Mouse (Mus musculus): ENCODE results near the gene Gm20547. TPM values are rescaled to one million over a fixed set of nuclear protein-coding genes. Genes with fewer than 3 reads are reported as not detected.
"Not testable (repeated sequence)": the region's sequence is repeated elsewhere in the genome, so short reads cannot be mapped to it uniquely, and the experiment has no call there.

Gm20547 gene
- polyA plus RNA-seq, 1 experiment from 2014 or later: not detected

- H3K4me1 ChIP-seq (replicated peaks): peaks cover 31% of the 10 kb centered on the region
- no peaks in the 10 kb centered on the region for H3K27me3 ChIP-seq
- no peak overlapping the region for H3K4me2 ChIP-seq
- no peaks in the 10 kb centered on the region for H3K9me3 ChIP-seq (replicated peaks)
- ATAC-seq (ENCODE audit: insufficient read depth): peak; percentile 38; the same call in 1 of the 2 replicates
- H3K36me3 ChIP-seq (replicated peaks): peaks cover 67% of the 10 kb centered on the region
- no peak overlapping the region for H3K27ac ChIP-seq (replicated peaks)
- H3K9ac ChIP-seq: no peak overlapping the region
- H3K4me3 ChIP-seq (replicated peaks): no peak overlapping the region
- 34% methylated on average over 5 of the region's 5 CpGs for WGBS (ENCODE audit: insufficient replicate concordance)
Measured at GRCm38 (mm10) chr17:34911945-34912351, 30.1 kb upstream of the Gm20547 start.

- Histone ChIP-seq H3K9me3 (replicated peaks) (no peaks in the 10 kb centered on the region), H3K27ac (replicated peaks) (no peak overlapping the region), H3K27me3 (no peaks in the 10 kb centered on the region), H3K9ac (no peak overlapping the region), H3K36me3 (replicated peaks) (peaks cover 77% of the 10 kb centered on the region), H3K4me3 (replicated peaks) (no peak overlapping the region), H3K4me1 (replicated peaks) (peaks cover 31% of the 10 kb centered on the region), H3K4me2 (no peak overlapping the region)
- no peak for ATAC-seq (ENCODE audit: insufficient read depth)
- WGBS (ENCODE audit: insufficient replicate concordance): 79% methylated on average over 10 of the region's 10 CpGs
Measured at GRCm38 (mm10) chr17:34910982-34911381, 29.1 kb upstream of the Gm20547 start.

DNA sequence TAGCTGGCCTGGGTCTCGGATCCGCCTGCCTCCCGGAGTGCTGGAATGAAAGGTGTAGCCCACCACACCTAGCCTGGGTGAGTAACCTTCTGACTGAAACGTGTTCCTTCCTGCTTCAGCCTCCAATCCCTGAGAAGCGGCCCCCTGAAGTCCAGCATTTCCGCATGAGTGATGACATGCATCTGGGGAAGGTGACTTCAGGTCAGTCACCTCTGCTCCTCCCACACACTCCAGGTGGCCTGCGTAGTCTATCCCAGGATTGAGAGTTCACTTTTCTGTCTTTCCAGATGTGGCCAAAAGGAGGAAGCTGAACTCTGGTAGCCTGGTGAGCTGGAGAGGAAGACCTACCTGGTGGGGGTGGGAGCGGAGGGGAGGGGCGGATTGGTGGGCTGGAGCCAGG is 21.1 kb upstream of the Gm20547 start:
- Histone ChIP-seq H3K27me3 (no peaks in the 10 kb centered on the region), H3K9me3 (replicated peaks) (no peaks in the 10 kb centered on the region), H3K4me3 (replicated peaks) (no peak overlapping the region), H3K4me2 (no peak overlapping the region), H3K9ac (no peak overlapping the region), H3K4me1 (replicated peaks) (peaks cover 36% of the 10 kb centered on the region), H3K27ac (replicated peaks) (no peak overlapping the region), H3K36me3 (replicated peaks) (peaks cover 54% of the 10 kb centered on the region)
- WGBS (ENCODE audit: insufficient replicate concordance): 82% methylated on average over 9 of the region's 9 CpGs
- ATAC-seq (ENCODE audit: insufficient read depth): no peak

GRCm38 (mm10) chr17:34901948-34902347 is 20.1 kb upstream of the Gm20547 start:
- ATAC-seq (ENCODE audit: insufficient read depth); H3K9ac ChIP-seq; H3K27ac ChIP-seq (replicated peaks); H3K4me3 ChIP-seq (replicated peaks); H3K27me3 ChIP-seq; H3K9me3 ChIP-seq (replicated peaks); H3K4me2 ChIP-seq: not testable (repeated sequence)
- Histone ChIP-seq H3K4me1 (replicated peaks) (peaks cover 46% of the 10 kb centered on the region), H3K36me3 (replicated peaks) (peaks cover 45% of the 10 kb centered on the region)
- 70% methylated on average over 9 of the region's 10 CpGs for WGBS (ENCODE audit: insufficient replicate concordance)

- Histone ChIP-seq H3K4me1 (replicated peaks) (peaks cover 56% of the 10 kb centered on the region), H3K36me3 (replicated peaks) (peaks cover 39% of the 10 kb centered on the region)
- not testable (repeated sequence) for H3K9ac ChIP-seq; ATAC-seq (ENCODE audit: insufficient read depth); H3K9me3 ChIP-seq (replicated peaks); H3K4me3 ChIP-seq (replicated peaks); H3K4me2 ChIP-seq; H3K27me3 ChIP-seq; H3K27ac ChIP-seq (replicated peaks)
Measured at GRCm38 (mm10) chr17:34900826-34901225, 19.0 kb upstream of the Gm20547 start.

GRCm38 (mm10) chr17:34899890-34900243 is 18.0 kb upstream of the Gm20547 start:
- no peak for ATAC-seq (ENCODE audit: insufficient read depth)
- Histone ChIP-seq H3K9ac (peak overlapping the region; percentile 82), H3K4me2 (peak overlapping the region; percentile 99), H3K9me3 (replicated peaks) (no peaks in the 10 kb centered on the region), H3K4me1 (replicated peaks) (peaks cover 65% of the 10 kb centered on the region), H3K36me3 (replicated peaks) (peaks cover 30% of the 10 kb centered on the region), H3K27me3 (no peaks in the 10 kb centered on the region), H3K4me3 (replicated peaks) (peak overlapping the region; percentile 79), H3K27ac (replicated peaks) (peak overlapping the region; percentile 92)
- 2% methylated on average over 5 of the region's 5 CpGs for WGBS (ENCODE audit: insufficient replicate concordance)

GRCm38 (mm10) chr17:34899053-34899889 is 17.4 kb upstream of the Gm20547 start:
- no peak for ATAC-seq (ENCODE audit: insufficient read depth)
- WGBS (ENCODE audit: insufficient replicate concordance): under 1% methylated on average over 34 of the region's 45 CpGs
- H3K27ac ChIP-seq (replicated peaks): peak overlapping the region; percentile 92
- H3K27me3 ChIP-seq: no peaks in the 10 kb centered on the region
- H3K36me3 ChIP-seq (replicated peaks): peaks cover 24% of the 10 kb centered on the region
- peak overlapping the region; percentile 82 for H3K9ac ChIP-seq
- peaks cover 71% of the 10 kb centered on the region for H3K4me1 ChIP-seq (replicated peaks)
- peak overlapping the region; percentile 79 for H3K4me3 ChIP-seq (replicated peaks)
- H3K4me2 ChIP-seq: peak overlapping the region; percentile 99
- no peaks in the 10 kb centered on the region for H3K9me3 ChIP-seq (replicated peaks)

DNA sequence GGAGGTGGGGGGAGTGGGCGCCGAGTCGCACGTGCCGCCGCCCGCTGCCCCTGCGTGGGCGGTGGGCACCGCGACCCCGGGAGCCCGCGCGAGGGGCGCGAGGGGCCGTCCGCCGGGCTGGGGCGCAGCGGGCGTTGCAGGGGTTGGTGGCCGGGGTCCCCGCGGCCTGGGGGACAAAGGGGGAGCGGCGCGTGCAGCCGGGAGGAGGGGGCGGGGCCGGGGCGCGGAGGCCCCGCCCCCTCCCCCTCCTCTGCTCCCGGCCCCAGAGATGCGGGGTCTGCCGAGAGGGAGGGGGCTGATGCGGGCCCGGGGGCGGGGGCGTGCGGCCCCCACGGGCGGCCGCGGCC is 16.8 kb upstream of the Gm20547 start:
- peak overlapping the region; percentile 99 for H3K4me2 ChIP-seq
- peak overlapping the region; percentile 79 for H3K4me3 ChIP-seq (replicated peaks)
- no peaks in the 10 kb centered on the region for H3K27me3 ChIP-seq
- peaks cover 76% of the 10 kb centered on the region for H3K4me1 ChIP-seq (replicated peaks)
- peak overlapping the region; percentile 82 for H3K9ac ChIP-seq
- under 1% methylated on average over 21 of the region's 47 CpGs for WGBS (ENCODE audit: insufficient replicate concordance)
- ATAC-seq (ENCODE audit: insufficient read depth): no peak
- no peaks in the 10 kb centered on the region for H3K9me3 ChIP-seq (replicated peaks)
- peaks cover 23% of the 10 kb centered on the region for H3K36me3 ChIP-seq (replicated peaks)
- H3K27ac ChIP-seq (replicated peaks): peak overlapping the region; percentile 92

GRCm38 (mm10) chr17:34898160-34898586 is 16.3 kb upstream of the Gm20547 start, which contains the start of the genes C2 and Ehmt2:
C2 (minus strand) TSS chr17:34898265.
Ehmt2 (plus strand) TSS chr17:34898469.
- ATAC-seq (ENCODE audit: insufficient read depth): peak; percentile 37
- Histone ChIP-seq H3K4me3 (replicated peaks) (peak within 1 kb of the TSS; percentile 79), H3K9me3 (replicated peaks) (no peaks in the 10 kb centered on the region), H3K4me1 (replicated peaks) (peaks cover 77% of the 10 kb centered on the region), H3K9ac (peak within 1 kb of the TSS; percentile 82), H3K36me3 (replicated peaks) (peaks cover 22% of the 10 kb centered on the region), H3K4me2 (peak within 1 kb of the TSS; percentile 99), H3K27ac (replicated peaks) (peak within 1 kb of the TSS; percentile 92), H3K27me3 (no peaks in the 10 kb centered on the region)
- WGBS (ENCODE audit: insufficient replicate concordance): under 1% methylated on average over 22 of the region's 44 CpGs

DNA sequence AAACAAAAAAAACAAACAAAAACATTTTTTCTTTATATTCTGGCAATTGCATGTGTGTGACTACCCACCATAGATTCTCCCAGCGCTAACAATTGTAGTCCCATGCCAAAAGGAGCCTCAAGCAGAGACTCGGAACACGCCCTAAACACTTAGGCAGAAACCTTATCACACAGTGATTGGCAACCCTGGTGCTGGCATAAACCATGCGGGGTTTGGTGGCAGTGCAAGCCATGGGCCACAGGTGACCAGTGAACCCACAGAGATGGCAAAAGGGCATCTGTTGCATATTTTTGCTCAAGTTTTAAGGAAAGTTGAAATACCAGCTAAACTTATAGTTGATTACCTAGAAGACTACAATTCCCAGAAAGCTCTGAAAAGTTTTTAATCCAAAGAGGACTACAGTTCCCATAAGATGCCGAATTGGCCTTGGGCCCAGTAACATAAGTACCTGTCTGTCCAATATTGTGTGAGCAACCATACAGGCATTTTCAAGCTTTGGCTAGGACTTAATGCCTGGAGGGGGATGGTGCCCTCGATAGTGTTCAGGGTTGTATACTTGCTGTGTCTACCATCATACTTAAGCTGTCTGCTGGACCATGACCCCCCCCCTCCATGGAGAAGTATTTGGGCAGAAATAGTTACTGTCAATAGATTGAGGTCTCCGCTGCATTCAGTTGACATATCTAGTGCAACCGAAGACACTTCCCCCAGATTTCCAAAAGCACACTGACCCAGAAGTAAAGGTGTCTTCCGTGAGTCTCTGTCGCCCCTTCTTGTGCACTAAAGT is 15.7 kb upstream of the Gm20547 start:
- H3K27ac ChIP-seq (replicated peaks): peak overlapping the region; percentile 92
- H3K4me1 ChIP-seq (replicated peaks): peaks cover 78% of the 10 kb centered on the region
- peak overlapping the region; percentile 99 for H3K4me2 ChIP-seq
- 5% methylated on average over 10 of the region's 10 CpGs for WGBS (ENCODE audit: insufficient replicate concordance)
- H3K27me3 ChIP-seq: no peaks in the 10 kb centered on the region
- H3K4me3 ChIP-seq (replicated peaks): peak overlapping the region; percentile 79
- H3K36me3 ChIP-seq (replicated peaks): peaks cover 16% of the 10 kb centered on the region
- H3K9ac ChIP-seq: peak overlapping the region; percentile 82
- ATAC-seq (ENCODE audit: insufficient read depth): no peak
- no peaks in the 10 kb centered on the region for H3K9me3 ChIP-seq (replicated peaks)

GRCm38 (mm10) chr17:34896366-34896765 is 14.5 kb upstream of the Gm20547 start:
- no peaks in the 10 kb centered on the region for H3K9me3 ChIP-seq (replicated peaks)
- peaks cover 78% of the 10 kb centered on the region for H3K4me1 ChIP-seq (replicated peaks)
- H3K9ac ChIP-seq: no peak overlapping the region
- 0 out of 2 replicates have a peak, but pooled peaks cover 11% of the 10 kb centered on the region for H3K36me3 ChIP-seq (replicated peaks)
- no peak overlapping the region for H3K4me3 ChIP-seq (replicated peaks)
- ATAC-seq (ENCODE audit: insufficient read depth): no peak
- peak overlapping the region; percentile 99 for H3K4me2 ChIP-seq
- no peaks in the 10 kb centered on the region for H3K27me3 ChIP-seq
- H3K27ac ChIP-seq (replicated peaks): 0 out of 2 replicates have a peak overlapping the region, but pooled peaks have one; percentile 19
- 69% methylated on average over 17 of the region's 17 CpGs for WGBS (ENCODE audit: insufficient replicate concordance)

All from liver, embryonic 15.5 days (tissue).